Mouse (Mus musculus): ENCODE measurements around the gene Galnt10.

DNA sequence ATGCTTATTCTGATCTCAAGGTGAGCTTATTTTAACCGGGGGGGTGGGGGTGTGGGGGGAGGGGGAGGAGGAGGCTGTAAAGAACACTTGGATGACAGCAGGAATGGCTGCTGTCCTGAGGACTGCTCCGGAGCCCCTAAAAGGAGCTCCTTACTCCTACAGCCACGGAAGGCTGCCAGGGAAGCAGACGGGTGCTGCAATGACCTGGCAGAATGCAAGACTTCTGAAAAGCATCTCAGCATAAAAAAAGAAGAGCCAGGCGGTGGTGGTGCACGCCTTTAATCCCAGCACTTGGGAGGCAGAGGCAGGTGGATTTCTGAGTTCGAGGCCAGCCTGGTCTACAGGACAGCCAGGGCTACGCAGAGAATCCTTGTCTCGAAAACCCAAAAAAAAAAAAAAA is 152.6 kb downstream of the Galnt10 start:
- TF ChIP-seq CTCF (IDR thresholded peaks at IDR 0.05; ENCODE audit: low read depth, low read length): no peak
- no peak for TF ChIP-seq POLR2A (IDR thresholded peaks at IDR 0.05; ENCODE audit: borderline replicate concordance, low read depth, low read length)
